8 mouse cellular contexts compared by ENCODE assay signal in genomic region chrX:142965236-142966007, GRCm38 (mm10). TPM values are rescaled to one million over a fixed set of nuclear protein-coding genes. Genes with fewer than 3 reads are reported as not detected.
DNase-seq lines count a peak whose midpoint lies in the region; ATAC-seq and TF ChIP-seq lines count a peak whose summit lies in the region.

No protein-coding gene starts in this region.

- no peak overlapping the region for H3K27ac ChIP-seq in lung, embryonic 14.5 days (ENCODE audit: low read depth)
- H3K27ac ChIP-seq in forebrain, embryonic 16.5 days (ENCODE audit: low read length) = no peak overlapping the region
- H3K27ac ChIP-seq in macrophage = no peak overlapping the region

- peak overlapping the region; percentile 62 for H3K4me2 ChIP-seq in lung, embryonic 14.5 days
- peak overlapping the region; percentile 60 for H3K4me2 ChIP-seq in forebrain, embryonic 16.5 days (ENCODE audit: low read length)

- peak overlapping the region; percentile 61 for H3K4me3 ChIP-seq in lung, embryonic 14.5 days (ENCODE audit: low read depth, low read length)
- H3K4me3 ChIP-seq in forebrain, embryonic 16.5 days (replicated peaks; ENCODE audit: low read length) = peak overlapping the region; percentile 49
- H3K4me3 ChIP-seq in macrophage (ENCODE audit: inconsistent target) = peak overlapping the region; percentile 56

- no peaks in the 10 kb centered on the region for H3K36me3 ChIP-seq in lung, embryonic 14.5 days (ENCODE audit: insufficient read depth)
- no peaks in the 10 kb centered on the region for H3K36me3 ChIP-seq in forebrain, embryonic 16.5 days (ENCODE audit: control insufficient read depth, insufficient read depth)
- H3K36me3 ChIP-seq in macrophage (ENCODE audit: inconsistent target) = no peaks in the 10 kb centered on the region

- no peak for TF ChIP-seq CTCF in lung, embryonic 14.5 days (IDR thresholded peaks at IDR 0.05; ENCODE audit: low read depth)

- peak; percentile 19 for DNase-seq in lung, embryonic 14.5 days
- DNase-seq in lung, postnatal 36 days = no peak
- peak; percentile 1 for DNase-seq in kidney, adult 8-10 months
- peak; percentile 42 for DNase-seq in testis, postnatal 10 days (ENCODE audit: low spot score)
- no peak for DNase-seq in gastrocnemius, adult 8-10 months (ENCODE audit: low spot score in 2 of 2)

- H3K4me1 ChIP-seq in lung, embryonic 14.5 days (ENCODE audit: insufficient read depth) = no peaks in the 10 kb centered on the region
- no peaks in the 10 kb centered on the region for H3K4me1 ChIP-seq in forebrain, embryonic 16.5 days (replicated peaks; ENCODE audit: control insufficient read depth, insufficient read depth, low read length)

- H3K79me2 ChIP-seq in macrophage (ENCODE audit: inconsistent target) = peaks cover 20% of the 10 kb centered on the region; the same call in 1 of the 2 replicates

- H3K9me3 ChIP-seq in lung, embryonic 14.5 days (ENCODE audit: low read depth, low read length) = no peaks in the 10 kb centered on the region
- H3K9me3 ChIP-seq in forebrain, embryonic 16.5 days (ENCODE audit: control insufficient read depth, low read length) = no peaks in the 10 kb centered on the region

- H3K27me3 ChIP-seq in lung, embryonic 14.5 days (ENCODE audit: insufficient read depth, low read length) = peaks cover 5% of the 10 kb centered on the region; the same call in 1 of the 2 replicates
- no peaks in the 10 kb centered on the region for H3K27me3 ChIP-seq in forebrain, embryonic 16.5 days (replicated peaks; ENCODE audit: control insufficient read depth, insufficient read depth, low read length)

- peak; percentile 7; the same call in 1 of the 2 replicates for ATAC-seq in lung, embryonic 14.5 days (ENCODE audit: insufficient read depth)
- peak; percentile 3 for ATAC-seq in activated CD4-positive, CD25-positive, alpha-beta regulatory T cell, adult 4 months
- ATAC-seq in forebrain, embryonic 16.5 days = no peak

- WGBS in lung, embryonic 14.5 days = 12% methylated on average over 23 of the region's 23 CpGs
- WGBS in forebrain, embryonic 16.5 days = 24% methylated on average over 23 of the region's 23 CpGs
- WGBS in macrophage (ENCODE audit: missing documents) = 27% methylated on average over 20 of the region's 23 CpGs

- H3K9ac ChIP-seq in lung, embryonic 14.5 days = peak overlapping the region; percentile 68
- H3K9ac ChIP-seq in forebrain, embryonic 16.5 days (replicated peaks; ENCODE audit: low read depth, low read length) = peak overlapping the region; percentile 79

RNA-seq across cellular contexts. Expression of gene Ammecr1, which starts 1.1 kb away (rescaled TPM):
- polyA plus RNA-seq in lung, embryonic 14.5 days (2014; fragmentation: Nextera tagmentation; extraction: Ambion mirVana) = 16.4 and 17.5 TPM in 2 replicates
- 1 to 10 TPM; 6.2 to 9.9 TPM for polyA plus RNA-seq in activated CD4-positive, CD25-positive, alpha-beta regulatory T cell, adult 4 months (2017; shearing (Covaris generic))
- 4.6 and 5.0 TPM in 2 replicates for polyA plus RNA-seq in forebrain, embryonic 16.5 days (2015; fragmentation: Nextera tagmentation; extraction: Ambion mirVana)
- 1 to 10 TPM in 25 of 26 experiments, under 1 TPM in 1; 0.94 to 8.1 (median 4.2) TPM for total RNA-seq in macrophage (2018; cell fraction: chromatin; rRNA removed)
- 1 to 10 TPM; 3.8 to 6.8 (median 5.1) TPM for total RNA-seq in macrophage (2018; cell fraction: cytosol; rRNA removed)
- 10 to 100 TPM in 2 of 26 experiments, 1 to 10 TPM in 24; 2.4 to 11.3 (median 6.8) TPM for total RNA-seq in macrophage (2018; cell fraction: nucleus; rRNA removed)
- 2.7 to 3.9 TPM (median 3.4 TPM) in 3 replicates for polyA plus RNA-seq in macrophage (2018)
- 1 to 10 TPM; 3.2 to 4.4 (median 3.4) TPM for total RNA-seq in gastrocnemius, adult 8-10 months (2022)

Comparison
In these comparisons a context has a peak if more than half of its experiments do, and no peak if none do; other contexts are left out.
1. DNase-seq: peak in lung, embryonic 14.5 days (single experiment), kidney, adult 8-10 months (2 of 2) and testis, postnatal 10 days (single experiment); none in lung, postnatal 36 days (single experiment) and gastrocnemius, adult 8-10 months (0 of 2).
2. Peak in every context shown above with its lines, with median percentiles within 50 percentile points of each other: H3K4me3 ChIP-seq.